Mouse (Mus musculus) small intestine, adult 2 months (tissue): Measurements from ENCODE around the gene Ptprm.

ENCODE experiments used
- CTCF ChIP-seq: fragments of 200-500 bp; IDR thresholded peaks from 2 replicates; pipeline ENCODE4 v1.5.1; 2012; ENCODE audit warnings: low read depth, mild to moderate bottlenecking, control low read depth, inconsistent platforms, low read length, moderate library complexity, mixed read lengths; ENCODE audit not compliant: insufficient replicate concordance, insufficient read length; ENCODE audit errors: extremely low read depth
- POLR2A ChIP-seq: fragments of 200-500 bp; IDR thresholded peaks from 2 replicates; pipeline ENCODE4 v1.6.1; 2012; ENCODE audit warnings: low read depth, mild to moderate bottlenecking, control low read depth, inconsistent platforms, low read length, moderate library complexity

DNA sequence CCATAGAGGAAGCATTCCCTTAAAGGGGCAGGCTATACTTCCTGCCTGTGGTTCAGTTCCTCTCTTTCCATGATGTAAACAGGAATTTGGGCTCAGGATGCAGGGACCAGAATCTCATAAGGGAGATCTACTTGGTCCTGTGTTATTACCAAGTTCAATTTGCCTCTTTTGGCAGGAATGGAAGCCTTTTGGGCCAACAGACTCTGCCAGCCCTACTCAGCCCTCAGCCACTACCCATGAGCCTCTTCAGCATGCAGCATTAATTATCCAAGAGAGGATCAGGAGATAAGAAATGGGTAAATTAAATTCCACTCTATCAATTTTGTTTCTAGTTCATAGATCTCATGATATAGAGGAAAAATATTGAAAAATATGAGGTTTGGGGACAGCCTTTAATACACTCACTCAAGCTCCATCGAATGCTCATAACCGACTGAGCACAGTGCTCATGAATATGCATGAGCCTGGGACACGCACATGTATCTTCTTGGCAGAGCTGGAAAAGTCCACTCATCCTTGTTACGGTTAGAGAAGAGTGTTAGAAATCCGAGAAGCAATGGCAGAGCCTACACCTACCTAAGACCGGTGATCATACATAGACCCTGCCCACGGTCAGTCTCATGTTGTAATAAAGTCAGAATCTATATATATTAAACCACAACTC lies 197.0 kb downstream of the Ptprm start:
- TF ChIP-seq POLR2A = no peak
- TF ChIP-seq CTCF = no peak
